Mouse (Mus musculus): ENCODE measurements around the gene Slc22a6. TPM values are rescaled to one million over a fixed set of nuclear protein-coding genes. Genes with fewer than 3 reads are reported as not detected.

Gene Slc22a6
- polyA plus RNA-seq (2012; rRNA removed), result 5.9 and 6.5 TPM in 2 replicates

GRCm38 (mm10) chr19:8617904-8618303 lies at the start of gene Slc22a6:
Slc22a6 (plus strand) TSS chr19:8618039.
- TF ChIP-seq POLR2A (IDR thresholded peaks at IDR 0.05; ENCODE audit: extremely low read depth, insufficient read depth, low read length) (no peak), CTCF (IDR thresholded peaks at IDR 0.05; ENCODE audit: extremely low read depth, insufficient read depth, low read length) (no peak)
- H3K4me3 ChIP-seq (ENCODE audit: insufficient read depth, low read length), result no peak within 1 kb of the TSS
- no peak within 1 kb of the TSS for H3K27ac ChIP-seq (ENCODE audit: insufficient read depth, low read length)
- no peaks in the 10 kb centered on the region for H3K4me1 ChIP-seq (ENCODE audit: control insufficient read depth, insufficient read depth, low read length)

DNA sequence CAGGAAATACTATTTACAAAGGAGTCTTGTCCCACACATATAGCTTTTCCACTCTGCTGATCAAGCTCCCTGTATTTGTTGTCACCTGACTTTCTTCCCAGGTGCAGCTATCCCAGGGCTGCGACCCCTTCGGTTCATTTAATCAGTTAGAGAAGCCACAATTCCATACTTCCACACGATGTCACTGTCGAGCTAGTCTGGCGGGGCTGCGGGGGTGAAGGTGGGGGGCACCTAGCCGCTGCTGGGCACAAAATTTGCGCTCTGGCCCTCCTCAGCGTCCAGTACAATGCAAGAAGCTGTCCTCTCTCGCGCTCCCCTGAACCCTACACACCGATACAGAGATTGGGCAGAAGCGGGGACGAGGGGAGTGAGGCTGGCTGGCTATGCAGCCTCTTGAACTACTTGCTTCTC lies 48.4 kb upstream of the Slc22a6 start:
- Histone ChIP-seq H3K4me3 (ENCODE audit: insufficient read depth, low read length) (peak overlapping the region; percentile 36; the same call in 1 of the 2 replicates), H3K27ac (ENCODE audit: insufficient read depth, low read length) (no peak overlapping the region), H3K4me1 (ENCODE audit: control insufficient read depth, insufficient read depth, low read length) (no peaks in the 10 kb centered on the region; the same call in none of the 2 replicates)
- peak; percentile 62 for TF ChIP-seq CTCF (IDR thresholded peaks at IDR 0.05; ENCODE audit: extremely low read depth, insufficient read depth, low read length)
- no peak for TF ChIP-seq POLR2A (IDR thresholded peaks at IDR 0.05; ENCODE audit: extremely low read depth, insufficient read depth, low read length)

DNA sequence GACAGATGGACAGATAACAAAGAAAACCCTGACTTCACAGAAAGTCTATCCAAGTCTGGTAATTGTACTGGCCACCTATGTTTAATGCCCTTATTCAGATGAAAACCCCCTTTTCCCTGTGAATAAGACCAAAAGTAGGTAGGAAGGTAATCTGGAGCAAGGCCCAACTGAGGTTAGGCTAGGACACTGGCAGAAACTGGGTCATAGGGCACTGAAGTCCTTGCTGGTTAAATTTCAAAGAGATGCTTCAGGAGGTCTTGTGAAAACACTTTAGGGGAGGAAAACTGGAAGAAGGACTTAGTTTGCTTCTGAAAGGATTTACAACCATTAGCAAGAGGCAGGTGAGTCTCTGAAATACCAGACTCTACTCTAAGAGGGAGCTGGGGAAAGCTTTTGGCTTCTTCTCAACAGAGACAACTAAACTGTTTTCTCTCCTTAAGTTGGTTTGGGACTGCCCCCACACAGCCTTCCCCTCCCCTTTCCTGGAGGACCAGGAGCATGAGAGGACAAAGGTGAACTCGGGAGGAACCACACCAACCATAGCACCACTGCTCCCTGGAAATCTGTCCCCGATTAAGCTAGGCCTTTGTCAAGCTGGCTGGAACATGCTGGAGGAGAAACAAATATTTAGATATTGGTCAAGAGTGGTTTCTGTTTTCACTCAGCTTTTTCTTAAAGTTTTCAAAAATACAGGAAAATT lies 47.3 kb upstream of the Slc22a6 start:
- no peak overlapping the region for H3K4me3 ChIP-seq (ENCODE audit: insufficient read depth, low read length)
- TF ChIP-seq CTCF (IDR thresholded peaks at IDR 0.05; ENCODE audit: extremely low read depth, insufficient read depth, low read length) (no peak), POLR2A (IDR thresholded peaks at IDR 0.05; ENCODE audit: extremely low read depth, insufficient read depth, low read length) (no peak)
- H3K27ac ChIP-seq (ENCODE audit: insufficient read depth, low read length), result no peak overlapping the region
- no peaks in the 10 kb centered on the region; the same call in none of the 2 replicates for H3K4me1 ChIP-seq (ENCODE audit: control insufficient read depth, insufficient read depth, low read length)

DNA sequence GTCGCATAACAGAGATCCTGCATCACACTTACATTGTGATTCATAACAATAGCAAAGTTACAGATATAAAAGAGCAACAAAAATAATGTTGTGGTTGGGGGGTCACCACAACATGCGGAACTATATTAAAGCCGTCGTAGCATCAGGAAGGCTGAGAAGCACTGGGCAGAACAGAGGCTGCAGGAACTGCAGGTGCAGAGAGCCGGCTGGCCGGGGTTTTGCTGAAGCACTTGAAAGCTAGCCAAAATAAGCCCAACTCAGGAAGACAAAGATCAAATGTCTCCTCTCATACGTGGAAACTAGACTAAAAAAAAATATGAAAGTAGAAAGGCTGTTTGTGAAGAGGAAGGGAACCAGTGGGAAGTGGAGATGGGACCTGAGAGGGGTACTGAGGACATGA lies 46.1 kb upstream of the Slc22a6 start:
- H3K27ac ChIP-seq (ENCODE audit: insufficient read depth, low read length), result no peak overlapping the region
- TF ChIP-seq POLR2A (IDR thresholded peaks at IDR 0.05; ENCODE audit: extremely low read depth, insufficient read depth, low read length) (no peak), CTCF (IDR thresholded peaks at IDR 0.05; ENCODE audit: extremely low read depth, insufficient read depth, low read length) (no peak)
- no peaks in the 10 kb centered on the region; the same call in none of the 2 replicates for H3K4me1 ChIP-seq (ENCODE audit: control insufficient read depth, insufficient read depth, low read length)
- H3K4me3 ChIP-seq (ENCODE audit: insufficient read depth, low read length), result no peak overlapping the region

GRCm38 (mm10) chr19:8572485-8572884 lies 45.4 kb upstream of the Slc22a6 start:
- TF ChIP-seq POLR2A (IDR thresholded peaks at IDR 0.05; ENCODE audit: extremely low read depth, insufficient read depth, low read length) (no peak), CTCF (IDR thresholded peaks at IDR 0.05; ENCODE audit: extremely low read depth, insufficient read depth, low read length) (no peak)
- Histone ChIP-seq H3K27ac (ENCODE audit: insufficient read depth, low read length) (no peak overlapping the region), H3K4me3 (ENCODE audit: insufficient read depth, low read length) (no peak overlapping the region), H3K4me1 (ENCODE audit: control insufficient read depth, insufficient read depth, low read length) (no peaks in the 10 kb centered on the region; the same call in none of the 2 replicates)

- Histone ChIP-seq H3K4me3 (ENCODE audit: insufficient read depth, low read length) (no peak overlapping the region), H3K4me1 (ENCODE audit: control insufficient read depth, insufficient read depth, low read length) (no peaks in the 10 kb centered on the region; the same call in 1 of the 2 replicates), H3K27ac (ENCODE audit: insufficient read depth, low read length) (no peak overlapping the region)
- no peak for TF ChIP-seq CTCF (IDR thresholded peaks at IDR 0.05; ENCODE audit: extremely low read depth, insufficient read depth, low read length)
- TF ChIP-seq POLR2A (IDR thresholded peaks at IDR 0.05; ENCODE audit: extremely low read depth, insufficient read depth, low read length), result no peak
Measured at GRCm38 (mm10) chr19:8577432-8577831, 40.4 kb upstream of the Slc22a6 start.

- peak overlapping the region; percentile 8 for H3K4me3 ChIP-seq (ENCODE audit: insufficient read depth, low read length)
- TF ChIP-seq POLR2A (IDR thresholded peaks at IDR 0.05; ENCODE audit: extremely low read depth, insufficient read depth, low read length) (0 out of 2 replicates have a peak, but pooled peaks have one; percentile 9), CTCF (IDR thresholded peaks at IDR 0.05; ENCODE audit: extremely low read depth, insufficient read depth, low read length) (peak; percentile 95)
- H3K4me1 ChIP-seq (ENCODE audit: control insufficient read depth, insufficient read depth, low read length), result no peaks in the 10 kb centered on the region; the same call in 1 of the 2 replicates
- peak overlapping the region; percentile 11; the same call in 1 of the 2 replicates for H3K27ac ChIP-seq (ENCODE audit: insufficient read depth, low read length)
Measured at GRCm38 (mm10) chr19:8578293-8578969, 39.4 kb upstream of the Slc22a6 start.

- TF ChIP-seq POLR2A (IDR thresholded peaks at IDR 0.05; ENCODE audit: extremely low read depth, insufficient read depth, low read length), result no peak
- TF ChIP-seq CTCF (IDR thresholded peaks at IDR 0.05; ENCODE audit: extremely low read depth, insufficient read depth, low read length), result no peak
- Histone ChIP-seq H3K4me3 (ENCODE audit: insufficient read depth, low read length) (peak overlapping the region; percentile 8), H3K27ac (ENCODE audit: insufficient read depth, low read length) (peak overlapping the region; percentile 67; the same call in 1 of the 2 replicates), H3K4me1 (ENCODE audit: control insufficient read depth, insufficient read depth, low read length) (no peaks in the 10 kb centered on the region; the same call in 1 of the 2 replicates)
Measured at GRCm38 (mm10) chr19:8578970-8579342, 38.9 kb upstream of the Slc22a6 start.

DNA sequence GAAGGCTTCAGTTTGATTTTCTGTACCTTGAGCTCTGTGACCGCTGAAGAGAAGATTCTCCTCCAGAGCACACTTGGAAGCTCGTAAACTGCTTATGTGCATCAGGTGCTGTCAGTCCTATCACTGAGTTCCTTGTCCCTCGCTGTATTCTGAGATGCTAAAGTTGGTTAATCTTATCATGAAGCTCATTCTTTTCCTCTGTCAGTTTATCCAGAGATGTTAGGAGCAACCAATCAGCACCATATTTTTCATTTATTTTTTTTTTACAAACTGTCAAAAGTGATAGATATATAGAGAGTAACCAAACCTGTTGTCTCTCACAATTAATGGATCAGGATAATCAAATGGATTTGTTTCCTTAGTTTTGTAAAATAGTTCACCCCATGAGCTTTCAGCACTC lies 32.5 kb upstream of the Slc22a6 start:
- TF ChIP-seq POLR2A (IDR thresholded peaks at IDR 0.05; ENCODE audit: extremely low read depth, insufficient read depth, low read length) (no peak), CTCF (IDR thresholded peaks at IDR 0.05; ENCODE audit: extremely low read depth, insufficient read depth, low read length) (no peak)
- Histone ChIP-seq H3K27ac (ENCODE audit: insufficient read depth, low read length) (no peak overlapping the region), H3K4me3 (ENCODE audit: insufficient read depth, low read length) (no peak overlapping the region), H3K4me1 (ENCODE audit: control insufficient read depth, insufficient read depth, low read length) (peaks cover 4% of the 10 kb centered on the region)
